Mouse (Mus musculus): ENCODE data around the gene 4933405L10Rik. TPM values are rescaled to one million over a fixed set of nuclear protein-coding genes. Genes with fewer than 3 reads are reported as not detected.

The 4933405L10Rik gene
- total RNA-seq, 4 experiments from 2014 or later: not detected

DNA sequence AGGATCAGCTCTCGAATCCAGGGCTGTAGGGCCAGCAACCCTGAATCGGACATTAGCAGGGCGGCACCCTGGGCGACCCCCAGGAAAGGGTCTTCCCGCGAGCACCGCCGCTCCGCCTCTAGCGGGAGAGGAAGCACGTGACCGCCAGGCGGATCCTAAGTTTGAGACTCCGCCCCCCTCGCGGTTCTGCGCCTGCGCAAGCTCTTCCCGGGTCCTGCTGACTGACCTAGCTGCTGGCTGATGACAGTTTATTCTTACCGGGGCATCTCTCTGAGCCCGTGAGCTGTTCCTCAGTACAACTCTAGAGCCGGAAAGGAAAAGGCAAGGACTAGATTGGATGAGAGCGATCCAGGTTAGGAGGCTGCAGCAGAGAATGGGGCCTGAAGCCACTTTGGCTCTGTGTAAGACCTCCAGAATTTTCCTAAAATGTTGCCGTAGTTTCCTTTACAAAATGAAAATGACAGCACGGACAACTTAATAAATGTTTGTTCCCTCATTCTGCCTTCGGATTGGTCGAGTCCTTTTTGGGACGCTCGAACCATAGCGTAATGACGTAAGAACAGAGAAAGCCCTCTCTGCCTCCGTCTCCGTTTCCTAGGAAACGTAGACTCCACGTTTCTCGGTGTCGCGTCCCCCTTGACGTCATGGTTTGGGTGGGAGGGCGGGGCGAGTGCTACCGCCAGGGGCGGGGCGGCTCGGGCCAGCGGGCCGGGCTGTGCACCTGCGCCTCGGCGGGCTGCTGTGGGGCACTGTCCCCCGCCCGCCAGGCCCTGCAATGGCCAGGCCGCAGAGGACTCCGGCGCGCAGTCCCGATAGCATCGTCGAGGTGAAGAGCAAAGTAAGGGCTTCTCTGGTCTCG is 6.3 kb upstream of the 4933405L10Rik start, which contains the start of the genes Acd and Pard6a:
Gene Acd, minus strand, starts transcription at position 137 of the 859 bp plus-strand sequence.
Gene Pard6a, plus strand, starts transcription at position 183 of the 859 bp plus-strand sequence.
- DNase-seq (ENCODE audit: low spot score): peak; percentile 94

DNA sequence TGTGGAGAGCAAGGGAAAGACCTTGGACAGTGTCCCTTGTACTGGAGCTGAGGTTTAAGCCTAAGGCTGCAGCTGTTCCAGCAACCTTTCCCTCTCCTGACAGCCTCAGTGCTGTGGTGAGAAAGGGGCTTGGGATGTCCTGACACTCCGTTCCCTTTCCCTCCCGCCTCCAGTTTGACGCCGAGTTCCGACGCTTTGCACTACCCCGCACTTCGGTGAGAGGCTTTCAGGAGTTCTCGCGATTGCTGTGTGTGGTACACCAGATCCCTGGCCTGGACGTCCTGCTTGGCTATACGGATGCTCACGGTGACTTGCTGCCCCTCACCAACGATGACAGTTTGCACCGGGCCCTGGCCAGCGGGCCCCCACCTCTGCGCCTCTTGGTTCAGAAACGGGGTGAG is 5.5 kb upstream of the 4933405L10Rik start:
- no peak for DNase-seq (ENCODE audit: low spot score)

DNA sequence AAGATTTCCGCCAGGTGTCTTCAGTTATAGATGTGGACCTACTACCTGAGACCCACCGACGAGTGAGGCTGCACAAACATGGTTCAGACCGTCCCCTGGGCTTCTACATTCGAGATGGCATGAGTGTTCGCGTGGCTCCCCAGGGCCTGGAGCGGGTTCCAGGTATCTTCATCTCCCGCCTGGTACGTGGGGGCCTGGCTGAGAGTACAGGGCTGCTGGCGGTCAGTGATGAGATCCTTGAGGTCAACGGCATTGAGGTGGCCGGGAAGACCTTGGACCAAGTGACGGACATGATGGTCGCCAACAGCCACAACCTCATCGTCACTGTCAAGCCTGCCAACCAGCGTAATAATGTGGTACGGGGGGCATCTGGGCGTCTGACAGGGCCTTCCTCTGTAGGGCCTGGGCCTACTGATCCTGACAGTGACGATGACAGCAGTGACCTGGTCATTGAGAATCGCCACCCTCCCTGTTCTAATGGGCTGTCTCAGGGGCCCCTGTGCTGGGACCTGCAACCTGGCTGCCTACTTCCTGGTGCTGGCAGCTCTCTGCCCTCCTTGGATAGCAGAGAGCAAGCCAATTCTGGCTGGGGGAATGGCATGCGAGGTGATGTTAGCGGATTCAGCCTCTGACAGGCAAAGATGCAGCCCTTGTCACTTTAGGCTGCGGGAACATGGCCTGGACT is 4.6 kb upstream of the 4933405L10Rik start:
- DNase-seq (ENCODE audit: low spot score): no peak

DNA sequence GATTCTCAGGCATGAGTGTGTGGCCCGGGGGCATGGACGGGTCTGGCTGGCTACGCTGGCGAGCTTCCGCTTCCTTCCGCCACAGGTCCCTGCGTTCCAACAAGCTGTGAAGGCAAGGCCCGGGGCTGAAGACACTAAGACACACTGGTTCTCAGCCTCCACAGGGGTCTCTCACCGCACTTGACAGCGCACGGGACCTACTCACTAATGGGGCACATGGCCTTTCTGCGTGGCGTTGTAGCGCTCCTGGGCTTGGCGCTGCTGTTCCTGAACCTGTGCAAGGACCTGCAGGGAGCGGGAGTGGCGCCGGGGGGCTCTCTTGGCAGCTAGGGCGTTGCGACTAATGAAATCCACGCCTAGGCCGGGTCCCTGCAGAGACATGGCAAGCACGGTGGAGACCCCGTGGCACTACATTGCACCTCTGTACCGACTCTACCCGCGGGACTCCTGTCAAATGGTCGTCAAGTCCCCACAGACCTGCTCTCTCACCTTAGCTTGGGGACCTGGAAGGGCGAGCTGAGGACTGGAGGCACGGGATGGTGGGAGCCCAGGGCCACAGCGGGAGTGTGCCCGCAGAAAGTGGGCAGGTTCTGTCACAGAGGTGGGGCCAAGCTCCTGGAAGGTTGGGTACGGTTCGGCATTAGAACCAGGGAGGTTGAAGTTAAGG is 3.2 kb upstream of the 4933405L10Rik start:
- DNase-seq (ENCODE audit: low spot score): no peak

DNA sequence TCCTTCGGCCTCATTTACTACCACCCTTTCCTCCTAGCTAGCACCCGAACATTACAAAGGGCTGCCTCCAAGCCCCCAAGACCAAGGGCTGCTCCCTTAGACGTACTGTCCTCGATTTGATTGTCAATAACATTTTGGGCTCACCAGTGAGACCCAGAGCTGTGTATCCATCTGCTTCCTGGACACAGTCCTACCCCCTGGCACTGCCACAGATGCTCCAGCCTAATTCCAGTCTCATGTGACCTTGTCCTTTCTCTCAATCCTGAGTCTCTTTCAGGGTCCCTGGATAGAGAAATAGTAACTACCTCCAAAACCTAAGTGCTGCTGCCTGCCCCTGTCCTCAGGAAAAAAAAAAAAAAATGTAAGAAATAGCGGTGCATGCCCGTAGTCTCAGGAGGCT is 2.5 kb upstream of the 4933405L10Rik start:
- no peak for DNase-seq (ENCODE audit: low spot score)

DNA sequence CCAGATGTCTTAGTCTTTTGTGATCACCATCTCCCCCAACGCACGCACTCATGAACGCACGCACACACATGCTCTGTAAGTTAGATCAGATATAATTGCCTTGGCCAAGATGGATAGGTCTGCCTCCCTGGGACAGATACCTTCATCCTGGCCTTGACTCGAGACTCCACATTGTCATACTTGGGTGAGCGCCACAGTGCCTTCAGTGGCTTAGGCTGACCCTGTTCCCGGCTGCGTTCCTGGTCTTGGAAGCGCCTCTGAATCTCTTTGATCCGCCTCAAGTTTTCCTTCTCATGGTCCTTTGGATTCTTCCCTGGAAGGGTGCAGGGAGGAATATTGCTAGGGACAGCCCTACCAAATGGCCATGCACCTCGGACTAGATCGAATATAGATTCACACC is 1.0 kb upstream of the 4933405L10Rik start:
- DNase-seq (ENCODE audit: low spot score): no peak

DNA sequence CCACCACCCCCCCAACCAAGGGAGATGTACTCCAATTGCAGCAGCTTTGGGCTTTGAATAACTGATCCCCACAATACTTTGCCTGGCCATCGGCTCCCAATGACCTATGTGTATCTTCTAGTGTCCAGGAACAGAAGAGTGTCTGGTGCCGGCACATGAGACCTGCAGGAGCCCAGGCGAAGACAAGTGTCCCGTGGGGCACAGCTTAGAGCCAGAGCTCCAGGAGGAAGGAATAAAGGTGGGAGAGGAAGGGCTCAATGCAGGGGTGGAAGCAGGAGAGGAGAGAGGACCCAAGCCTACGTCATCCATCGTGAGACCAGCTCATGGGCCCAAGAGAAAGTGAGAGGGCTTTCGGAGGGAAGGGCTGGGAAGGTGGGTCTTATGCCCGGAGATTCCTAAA is 1.2 kb downstream of the 4933405L10Rik start:
- no peak for DNase-seq (ENCODE audit: low spot score)

DNA sequence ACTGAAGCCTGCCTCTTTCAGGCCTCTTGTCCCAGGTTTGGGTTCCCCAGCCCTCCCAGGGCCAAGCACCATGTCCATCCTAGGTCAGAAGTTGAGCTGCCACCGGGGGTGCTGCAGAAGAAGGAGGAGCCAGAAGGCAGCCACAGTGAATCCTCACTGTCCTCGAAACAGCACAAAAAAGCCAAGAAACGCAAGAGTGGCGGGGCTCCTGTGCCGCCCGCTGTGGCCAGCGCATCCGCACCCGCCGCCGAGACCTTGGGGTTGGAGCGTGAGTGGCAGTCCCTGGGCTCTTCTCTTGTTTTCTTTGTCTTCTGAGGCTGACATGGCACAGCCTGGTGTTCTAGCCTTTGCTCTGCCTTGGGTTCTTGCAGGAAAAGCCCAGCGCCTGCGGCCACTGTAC is 1.9 kb downstream of the 4933405L10Rik start:
- DNase-seq (ENCODE audit: low spot score): no peak

DNA sequence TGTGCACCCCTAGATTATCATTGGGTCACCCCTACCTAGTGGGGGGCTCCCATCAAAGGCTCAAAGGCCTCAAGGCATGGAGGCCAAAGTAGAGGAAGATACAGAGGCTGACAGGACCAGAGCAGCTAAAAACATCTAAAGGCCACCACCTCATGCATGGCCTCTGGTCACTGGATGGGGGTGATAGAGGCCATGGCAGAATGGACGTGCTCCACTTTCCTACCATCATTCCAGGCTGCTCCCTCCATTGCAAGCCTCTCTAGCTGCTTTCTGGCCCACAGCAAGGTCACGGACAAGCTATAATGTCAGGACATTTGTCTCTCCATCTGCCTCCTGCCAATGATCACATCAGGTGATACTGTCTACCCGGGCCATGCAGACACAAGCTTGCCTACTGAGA is 4.8 kb downstream of the 4933405L10Rik start:
- no peak for DNase-seq (ENCODE audit: low spot score)

DNA sequence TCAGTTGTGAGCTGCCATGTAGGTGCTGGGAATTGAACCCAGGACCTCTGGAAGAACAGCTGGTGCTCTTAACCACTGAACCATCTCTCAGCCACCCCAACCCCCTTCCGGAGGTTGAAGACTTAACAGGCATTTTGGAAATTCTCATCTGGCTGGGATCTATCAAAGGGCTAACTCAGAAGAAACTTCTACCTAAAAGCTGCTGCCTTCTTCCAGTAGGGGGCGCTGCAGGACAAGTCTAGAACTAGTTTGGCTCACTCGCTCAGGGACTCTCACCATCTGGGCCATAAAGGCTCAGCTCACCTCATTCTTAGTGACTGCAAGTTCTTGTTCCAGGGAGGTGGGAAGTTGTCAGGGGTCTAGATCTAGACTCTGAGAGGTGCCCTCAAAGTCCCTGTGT is 6.7 kb downstream of the 4933405L10Rik start:
- peak; percentile 89 for DNase-seq (ENCODE audit: low spot score)

DNA sequence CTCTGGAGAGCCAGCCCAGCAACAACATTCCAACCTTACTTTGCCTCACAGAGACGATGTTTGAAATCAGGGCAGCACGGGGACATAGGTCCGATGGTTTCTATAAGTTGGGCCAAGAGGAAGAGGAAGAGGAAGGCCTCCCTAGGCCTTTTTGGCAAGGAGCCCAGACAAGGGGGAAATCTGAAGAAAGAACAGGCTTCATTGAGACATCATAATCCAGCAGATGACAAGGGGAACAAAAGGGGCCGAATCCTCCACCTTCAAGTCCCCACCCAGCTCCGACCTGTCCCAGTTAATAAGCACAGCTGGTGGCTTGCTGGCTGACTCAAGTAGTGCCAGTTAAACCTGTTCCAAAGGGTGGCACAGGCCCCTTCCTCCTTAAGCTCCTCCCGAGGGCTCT is 7.6 kb downstream of the 4933405L10Rik start:
- peak; percentile 47 for DNase-seq (ENCODE audit: low spot score)

DNA sequence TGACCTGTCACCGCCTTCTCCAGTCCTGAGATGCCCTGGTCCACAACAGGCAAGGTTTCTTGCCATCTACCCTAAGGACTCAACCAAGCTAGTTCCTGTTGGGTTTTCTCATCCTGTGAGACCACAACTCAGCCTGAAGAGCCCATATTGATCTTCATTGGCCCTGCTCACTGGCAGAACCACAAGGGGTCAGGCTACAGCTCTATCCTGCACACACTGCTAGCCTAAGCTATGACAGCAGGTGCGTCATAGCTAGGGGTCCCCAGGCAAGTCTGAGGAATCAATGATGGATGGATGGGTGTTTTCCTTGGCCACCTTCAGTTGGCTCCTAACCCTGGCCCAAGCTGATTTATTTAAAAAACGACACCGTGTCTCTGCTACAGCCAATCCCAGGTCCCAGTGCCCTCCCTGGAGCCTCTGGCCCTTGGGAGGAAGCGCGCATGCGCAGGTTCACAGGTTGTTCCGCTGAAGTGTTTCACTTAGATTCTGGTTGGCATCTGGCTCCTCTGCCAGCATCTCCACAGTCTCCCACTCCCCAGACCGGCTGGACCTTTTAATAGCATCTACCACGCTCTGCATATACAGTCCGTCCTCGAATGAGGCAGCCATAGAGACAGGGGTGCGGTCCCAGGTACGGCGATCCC is 9.0 kb downstream of the 4933405L10Rik start:
- DNase-seq (ENCODE audit: low spot score): no peak

DNA sequence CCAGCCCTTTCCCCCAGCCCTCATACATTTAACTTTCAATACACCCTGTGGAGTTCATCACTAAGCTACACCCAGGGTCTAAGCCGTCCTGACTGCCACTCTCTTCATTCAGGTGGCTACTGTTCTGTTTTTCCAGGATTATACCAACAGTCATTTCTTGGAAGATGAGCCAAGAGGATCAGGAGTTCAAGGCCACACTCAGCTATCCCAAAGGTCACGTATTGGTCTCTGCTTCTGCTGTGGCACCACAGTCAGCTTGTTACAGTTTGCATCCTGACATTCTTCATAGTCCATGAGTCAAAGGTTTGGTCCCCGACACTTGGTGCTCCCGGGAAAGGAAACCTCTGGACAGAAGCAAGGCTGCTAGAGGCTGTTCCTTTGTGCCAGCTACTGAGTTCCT is 12.2 kb downstream of the 4933405L10Rik start:
- no peak for DNase-seq (ENCODE audit: low spot score)

DNA sequence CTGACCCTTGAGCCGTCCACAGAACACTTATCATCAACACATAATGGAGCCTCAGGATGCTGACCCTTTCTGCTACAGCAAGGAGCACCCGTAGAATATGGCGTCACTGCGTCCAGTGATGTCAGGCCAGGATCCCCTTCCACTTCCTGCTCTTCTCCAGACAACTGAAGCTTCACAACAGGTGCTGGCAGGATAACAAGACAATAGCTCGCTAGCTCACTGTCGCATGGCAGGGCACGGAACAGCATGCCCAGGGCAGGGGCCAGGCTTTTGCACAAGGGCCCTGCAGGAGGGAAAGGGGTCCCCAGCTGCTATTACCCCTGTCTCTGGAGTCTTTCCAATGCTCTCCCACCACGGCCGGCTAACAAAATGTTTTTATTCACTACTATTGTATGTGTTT is 15.4 kb downstream of the 4933405L10Rik start:
- DNase-seq (ENCODE audit: low spot score): no peak

DNA sequence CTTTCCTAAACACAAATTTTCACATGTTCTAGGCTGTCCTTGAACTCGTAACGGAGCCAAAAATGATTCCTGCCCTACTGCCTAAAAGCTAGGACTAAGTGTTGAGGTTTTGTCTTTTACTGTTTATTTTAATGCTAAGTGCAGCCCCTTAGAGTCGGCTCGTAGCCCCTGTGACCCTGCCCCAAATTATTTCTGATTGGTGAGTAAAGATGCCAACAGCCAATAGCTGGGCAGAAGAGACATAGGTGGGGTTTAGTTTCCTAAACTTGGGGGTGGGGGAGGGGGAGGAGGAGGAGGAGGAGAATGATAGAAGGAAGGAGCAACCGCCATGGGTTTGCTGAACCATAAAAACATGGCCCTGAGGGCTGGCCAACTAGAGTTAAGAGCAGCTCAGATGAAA is 18.3 kb downstream of the 4933405L10Rik start:
- DNase-seq (ENCODE audit: low spot score): no peak

DNA sequence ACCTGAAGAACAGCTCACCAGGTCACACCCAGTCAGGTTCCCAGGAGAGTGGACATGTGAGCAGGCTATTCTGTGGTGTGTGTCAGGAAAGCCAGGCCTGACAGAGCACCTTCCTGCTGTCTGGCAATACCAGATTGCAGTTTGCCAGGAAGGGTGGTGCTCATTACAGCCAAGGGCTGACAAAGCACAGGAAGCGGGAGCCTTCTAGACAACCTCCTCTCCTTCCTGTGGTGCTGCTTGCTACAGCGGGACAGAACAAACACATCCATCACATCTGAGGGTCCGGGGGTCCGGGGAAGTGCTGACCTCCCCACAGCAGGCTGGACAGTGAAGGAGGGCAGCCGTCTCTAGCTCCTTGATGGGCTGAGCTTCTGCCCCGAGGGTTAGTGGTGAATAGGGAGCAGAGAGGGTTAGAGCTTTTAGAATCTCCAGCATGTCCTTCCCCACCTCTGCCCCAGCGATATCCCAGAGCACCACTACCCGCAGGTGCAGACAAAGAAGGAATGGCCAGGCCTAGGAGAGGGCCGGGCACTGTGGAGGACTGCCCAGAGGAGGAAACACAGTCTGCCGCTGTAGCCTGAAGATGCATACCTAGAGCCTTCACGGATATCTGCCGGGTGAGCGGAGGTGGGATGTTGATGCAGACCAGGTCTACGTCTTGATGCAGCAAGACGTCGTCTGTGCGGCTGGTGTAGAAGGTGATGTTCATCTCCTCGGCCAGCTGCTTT is 20.1 kb downstream of the 4933405L10Rik start:
- DNase-seq (ENCODE audit: low spot score): peak; percentile 81

DNA sequence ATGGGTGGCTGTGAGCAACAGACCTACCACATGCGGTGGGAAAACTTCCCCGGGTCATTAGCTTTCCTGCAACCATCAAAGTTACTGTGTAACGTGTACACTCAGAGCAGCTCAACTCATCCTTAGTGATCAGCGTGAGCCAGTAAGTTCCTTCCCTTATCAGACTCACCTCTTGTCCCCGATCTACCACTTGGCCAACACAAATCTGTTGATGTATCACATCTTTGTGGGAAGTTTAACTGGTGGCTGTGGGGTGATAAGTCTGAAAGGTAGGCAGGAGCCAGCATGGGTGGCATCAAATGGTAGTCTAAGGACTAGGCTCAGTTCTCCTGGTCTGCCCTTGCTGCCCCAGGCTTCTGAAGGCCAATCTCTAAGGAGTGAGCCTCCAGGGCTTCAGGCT is 24.7 kb downstream of the 4933405L10Rik start:
- DNase-seq (ENCODE audit: low spot score): no peak

DNA sequence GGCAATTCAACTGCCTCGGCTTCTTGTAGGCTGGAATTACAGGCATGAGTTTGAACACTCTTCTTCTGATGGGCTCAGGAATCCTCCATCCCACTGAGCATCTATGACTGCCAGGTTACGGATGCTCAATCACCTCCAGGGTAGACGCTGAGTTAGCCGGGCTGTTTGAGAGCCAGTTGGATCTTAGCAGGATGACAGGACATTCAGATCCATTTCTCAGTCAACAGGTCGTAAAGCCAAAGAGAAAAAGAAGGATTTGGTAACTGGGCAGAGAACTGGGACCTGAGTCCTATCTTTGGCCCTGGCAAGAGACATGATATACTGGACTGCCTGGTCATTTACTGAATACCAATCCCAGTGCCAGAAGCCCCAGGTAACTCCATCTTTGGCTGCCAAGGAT is 31.8 kb downstream of the 4933405L10Rik start:
- DNase-seq (ENCODE audit: low spot score): no peak

DNA sequence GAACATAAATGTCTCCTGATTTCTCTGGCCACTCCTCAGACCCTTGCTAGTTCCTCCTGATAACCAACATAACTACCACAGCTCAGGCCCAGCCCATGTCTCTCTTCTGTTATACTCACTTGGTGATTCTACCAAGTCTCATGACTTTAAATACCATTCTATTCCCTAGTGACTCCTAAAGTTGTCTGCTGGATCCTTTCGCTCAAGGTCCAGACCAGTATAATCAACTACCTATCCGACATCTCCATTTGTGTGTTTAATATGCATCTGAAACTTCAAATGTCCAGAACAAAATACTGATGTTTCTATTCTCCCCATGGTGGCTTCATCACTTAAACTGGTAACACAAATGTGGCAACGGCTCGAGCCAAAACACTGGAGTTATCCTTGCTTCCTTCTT is 35.8 kb downstream of the 4933405L10Rik start:
- DNase-seq (ENCODE audit: low spot score): no peak

DNA sequence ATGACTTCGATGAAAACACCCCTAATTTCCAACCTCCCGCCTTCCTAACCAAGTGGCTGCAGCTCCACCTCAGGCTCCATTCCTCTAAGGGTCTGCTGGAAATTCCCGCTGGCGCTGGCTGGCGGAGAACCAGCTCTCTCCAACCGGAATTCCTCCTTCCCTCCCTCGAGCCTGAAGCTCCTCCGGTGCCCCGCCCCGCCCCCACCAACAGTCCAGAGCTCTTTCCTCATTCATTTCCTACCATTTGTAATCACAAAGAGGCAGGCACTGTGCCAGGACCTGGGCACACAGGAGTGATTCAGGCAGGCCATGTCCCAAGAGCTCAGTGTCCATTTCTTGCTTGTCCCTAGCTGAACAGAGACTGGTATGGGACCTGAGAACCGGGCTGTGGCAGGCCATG is 43.2 kb downstream of the 4933405L10Rik start:
- peak; percentile 28 for DNase-seq (ENCODE audit: low spot score)

DNA sequence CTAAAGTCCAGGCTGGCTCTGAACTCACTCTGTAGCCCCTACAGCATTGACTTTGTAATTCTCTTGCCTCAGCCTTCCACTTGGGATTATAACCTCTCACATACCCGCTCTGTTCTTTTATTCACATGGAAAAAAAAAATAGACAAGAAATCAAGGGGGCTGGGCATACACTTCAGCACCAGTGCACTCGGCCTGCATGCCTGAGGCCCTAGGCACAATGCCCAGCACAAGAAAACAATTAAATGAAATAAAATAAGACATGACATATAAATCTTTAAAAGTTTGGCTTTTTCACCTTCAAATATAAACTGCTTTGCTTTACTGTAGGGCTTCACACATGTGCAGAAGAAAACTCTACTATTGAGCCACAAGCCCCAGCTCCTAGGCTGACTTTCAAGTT is 46.5 kb downstream of the 4933405L10Rik start:
- DNase-seq (ENCODE audit: low spot score): no peak
